Mouse (Mus musculus) G1E (cell line): Measurements from ENCODE around the gene Man2a1. TPM values are rescaled to one million over a fixed set of nuclear protein-coding genes. Genes with fewer than 3 reads are reported as not detected.

ENCODE experiments used
- ATAC-seq: 2 replicates; pipeline ENCODE4 v1.8.0; 2016; ENCODE audit warnings: mild to moderate bottlenecking; ENCODE audit not compliant: insufficient number of reproducible peaks, poor library complexity, low FRiP score, severe bottlenecking; ENCODE audit errors: extremely low read depth
- DNase-seq: peaks from one replicate; pipeline ENCODE4 v3.0.0; 2012; ENCODE audit warnings: low spot score
- H3K27me3 ChIP-seq: 2 replicates; pipeline ENCODE4 v1.6.1; 2012; ENCODE audit warnings: mild to moderate bottlenecking, low read length, inconsistent platforms; ENCODE audit not compliant: insufficient read depth
- H3K36me3 ChIP-seq: replicated peaks from 2 replicates; pipeline ENCODE3; 2012; ENCODE audit warnings: mild to moderate bottlenecking, inconsistent platforms
- H3K4me1 ChIP-seq: 2 replicates; pipeline ENCODE4 v1.6.1; 2012; ENCODE audit warnings: low read depth, low read length, inconsistent platforms, mixed read lengths; ENCODE audit not compliant: insufficient read depth
- H3K4me3 ChIP-seq: 2 replicates; pipeline ENCODE4 v1.5.1; 2012; ENCODE audit warnings: low read depth, mild to moderate bottlenecking, inconsistent platforms, low read length, moderate library complexity, mixed read lengths
- H3K9me3 ChIP-seq: replicated peaks from 2 replicates; pipeline ENCODE4 v1.6.1; 2012; ENCODE audit warnings: inconsistent platforms
- CTCF ChIP-seq: IDR thresholded peaks from 2 replicates; pipeline ENCODE4 v1.5.1; 2012; ENCODE audit warnings: low read depth, low read length, inconsistent platforms, mixed read lengths
- GATA1 ChIP-seq: IDR thresholded peaks from 2 replicates; pipeline ENCODE4 v1.6.1; 2012; ENCODE audit warnings: borderline replicate concordance, low read length, inconsistent platforms, mixed read lengths
- GATA2 ChIP-seq: IDR thresholded peaks from 2 replicates; pipeline ENCODE4 v1.6.1; 2012; ENCODE audit warnings: low read depth, low read length, inconsistent platforms, borderline replicate concordance
- POLR2AphosphoS5 ChIP-seq: IDR thresholded peaks from 2 replicates; pipeline ENCODE4 v1.6.1; 2012; ENCODE audit warnings: low read depth, low read length, inconsistent platforms; ENCODE audit not compliant: insufficient replicate concordance
- TAL1 ChIP-seq: conservative IDR thresholded peaks from 2 replicates; pipeline ENCODE4 v1.6.1; 2012; ENCODE audit warnings: low read depth, low read length, inconsistent platforms, mixed read lengths
- polyA plus RNA-seq: library from polyadenylated mRNA; stranded (reverse); fragments of >175 nt; gene quantifications from 2 replicates; pipeline ENCODE4 v1.2.3, GENCODE M21; 2012
- total RNA-seq, 2 experiments: library from RNA; stranded (forward) in 1 of 2; stranded (reverse) in 1 of 2; fragments of 200-1000 nt in 1 of 2; fragments of >200 nt in 1 of 2; fragmentation: Nextera tagmentation in 1 of 2; gene quantifications; 2 replicates each; pipeline ENCODE4 v1.2.3; 2014 to 2017

The Man2a1 gene
- total and polyA plus RNA-seq, 3 experiments, result not detected

DNA sequence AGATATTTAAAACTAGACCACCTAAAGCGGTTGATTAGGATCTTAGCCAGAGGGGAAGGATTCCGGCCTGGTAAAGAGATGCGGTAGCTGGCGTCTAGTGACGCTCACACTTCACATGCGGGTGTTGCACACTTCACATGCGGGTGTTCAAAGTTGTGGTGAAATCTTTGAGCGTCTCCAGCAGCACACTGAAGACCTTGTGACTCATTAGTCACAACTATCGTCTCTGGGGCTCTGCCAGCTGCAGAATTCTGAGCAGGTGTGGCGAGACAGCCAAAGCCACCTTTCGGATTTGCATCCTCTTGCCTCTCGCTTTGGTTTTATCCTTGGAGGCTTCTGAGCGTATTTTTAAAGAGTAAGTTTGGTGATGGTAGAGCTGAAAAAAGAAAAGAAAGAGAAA, 187.8 kb downstream of the Man2a1 start:
- H3K27me3 ChIP-seq, result no peaks in the 10 kb centered on the region
- no peaks in the 10 kb centered on the region for H3K36me3 ChIP-seq
- TF ChIP-seq TAL1 (no peak), CTCF (no peak), GATA2 (no peak), GATA1 (no peak), POLR2AphosphoS5 (no peak)
- peaks cover 38% of the 10 kb centered on the region for H3K9me3 ChIP-seq
- no peak for DNase-seq
- H3K4me1 ChIP-seq, result no peaks in the 10 kb centered on the region
- H3K4me3 ChIP-seq, result no peak overlapping the region
- ATAC-seq, result no peak

DNA sequence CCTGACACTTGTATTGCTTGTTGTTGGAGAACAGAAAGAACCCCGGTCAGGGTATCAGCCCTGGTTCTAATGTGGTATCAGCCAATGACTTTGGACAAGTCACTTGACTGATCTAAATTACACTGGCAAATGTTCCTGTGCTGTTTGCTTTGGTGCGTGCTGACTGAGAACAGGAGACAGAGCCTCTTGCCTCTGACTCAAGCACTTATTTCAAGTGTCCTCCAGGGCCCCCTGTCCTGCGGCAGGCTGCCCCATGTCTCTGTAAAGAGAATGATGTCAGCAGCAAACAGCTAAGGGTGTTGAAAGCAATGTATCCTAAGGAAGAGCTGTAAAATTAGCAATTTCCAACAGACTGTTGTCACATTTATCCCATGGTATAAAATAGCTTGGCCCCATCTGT, 188.6 kb downstream of the Man2a1 start:
- no peaks in the 10 kb centered on the region for H3K27me3 ChIP-seq
- H3K4me1 ChIP-seq, result no peaks in the 10 kb centered on the region
- peaks cover 38% of the 10 kb centered on the region for H3K9me3 ChIP-seq
- DNase-seq (no peak), ATAC-seq (no peak)
- no peaks in the 10 kb centered on the region for H3K36me3 ChIP-seq
- TF ChIP-seq TAL1 (no peak), POLR2AphosphoS5 (no peak), GATA1 (no peak), CTCF (no peak), GATA2 (no peak)
- no peak overlapping the region for H3K4me3 ChIP-seq

DNA sequence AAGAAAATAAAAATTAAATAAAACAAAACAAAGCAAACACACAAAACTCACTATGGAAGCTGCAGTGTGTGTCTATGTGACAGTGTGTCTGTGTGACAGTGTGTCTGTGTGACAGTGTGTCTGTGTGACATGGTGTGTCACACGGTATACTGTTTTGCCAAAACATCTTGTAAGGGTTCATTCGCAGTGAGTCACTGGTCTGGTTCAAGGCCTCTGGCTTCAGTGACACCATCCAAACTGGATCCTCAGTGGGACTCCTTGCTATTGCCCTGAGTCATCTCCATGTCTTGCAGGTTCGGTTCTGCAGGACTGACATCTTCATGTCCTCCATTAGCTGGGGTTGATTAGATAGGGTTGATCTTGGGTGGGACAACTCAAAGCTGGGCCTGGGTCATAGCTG, 191.5 kb downstream of the Man2a1 start:
- Histone ChIP-seq H3K36me3 (no peaks in the 10 kb centered on the region), H3K4me1 (no peaks in the 10 kb centered on the region), H3K4me3 (no peak overlapping the region), H3K27me3 (no peaks in the 10 kb centered on the region), H3K9me3 (peaks cover 32% of the 10 kb centered on the region)
- DNase-seq, result no peak
- TF ChIP-seq CTCF, result no peak
- TF ChIP-seq TAL1, result no peak
- TF ChIP-seq POLR2AphosphoS5, result no peak
- no peak for TF ChIP-seq GATA1
- no peak for TF ChIP-seq GATA2
- ATAC-seq, result no peak

DNA sequence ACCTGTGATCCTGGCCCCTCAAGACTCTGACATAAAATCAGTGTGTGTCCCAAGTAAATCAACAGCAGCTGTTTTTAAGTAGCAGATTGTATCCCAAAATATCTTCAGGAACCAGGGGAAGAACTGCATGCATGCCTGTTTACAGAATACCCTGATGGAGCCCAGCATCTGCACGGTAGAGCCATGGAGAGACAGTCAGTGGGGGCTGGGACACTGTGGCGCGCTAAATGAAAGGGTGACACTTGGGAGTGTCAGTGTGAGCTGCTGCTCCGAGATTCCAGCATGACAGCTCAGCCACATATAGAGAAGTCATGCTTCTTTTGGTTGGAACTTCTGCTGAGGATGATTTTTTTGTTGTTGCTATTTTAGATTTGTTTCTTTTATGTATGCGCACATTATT, 192.1 kb downstream of the Man2a1 start:
- Histone ChIP-seq H3K4me3 (no peak overlapping the region), H3K36me3 (no peaks in the 10 kb centered on the region), H3K9me3 (peaks cover 32% of the 10 kb centered on the region), H3K27me3 (no peaks in the 10 kb centered on the region), H3K4me1 (no peaks in the 10 kb centered on the region)
- TF ChIP-seq TAL1, result no peak
- no peak for TF ChIP-seq GATA1
- no peak for TF ChIP-seq POLR2AphosphoS5
- no peak for TF ChIP-seq GATA2
- TF ChIP-seq CTCF, result no peak
- ATAC-seq (no peak), DNase-seq (no peak)

DNA sequence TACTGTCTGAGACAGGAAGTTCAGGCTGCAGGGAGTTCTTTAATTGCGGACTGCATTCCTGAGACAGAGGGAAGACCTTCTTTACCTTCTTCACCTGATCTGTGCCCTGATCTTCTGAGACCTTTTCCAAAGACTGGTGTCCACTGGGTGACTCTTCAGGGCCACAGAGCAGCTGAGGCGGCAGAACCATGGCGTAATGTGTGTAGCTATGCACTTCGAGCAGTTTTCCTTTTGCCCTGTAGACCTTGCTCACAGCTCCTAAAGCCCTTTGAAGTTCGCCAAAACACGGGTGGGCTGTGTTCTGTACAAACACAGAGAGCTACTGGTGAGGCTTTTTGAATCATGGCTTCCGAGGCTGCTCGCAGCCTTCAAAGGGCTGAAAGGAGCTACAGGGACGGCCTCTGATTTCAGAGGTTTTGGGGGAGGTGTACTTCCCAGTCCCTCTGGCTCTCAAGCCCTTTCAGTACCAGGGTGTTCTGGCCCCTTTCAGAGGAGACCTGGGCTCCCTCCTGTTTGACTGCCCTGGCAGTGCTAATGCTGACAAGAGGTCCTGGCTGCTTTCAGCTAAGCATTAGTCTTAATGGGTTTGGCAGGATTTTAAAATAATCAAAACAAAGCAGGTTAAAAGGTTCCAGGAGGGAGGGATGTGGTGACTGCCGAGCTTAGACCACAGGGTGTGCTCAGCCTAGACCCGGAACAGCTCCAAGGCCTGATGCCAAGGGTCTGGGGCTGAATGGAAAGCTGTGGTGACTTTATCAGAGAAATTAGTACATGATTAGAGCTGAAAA, 201.8 kb downstream of the Man2a1 start:
- Histone ChIP-seq H3K27me3 (no peaks in the 10 kb centered on the region), H3K36me3 (no peaks in the 10 kb centered on the region), H3K4me3 (no peak overlapping the region), H3K9me3 (peaks cover 72% of the 10 kb centered on the region), H3K4me1 (no peaks in the 10 kb centered on the region)
- DNase-seq, result no peak
- no peak for ATAC-seq
- TF ChIP-seq TAL1 (no peak), CTCF (no peak), GATA2 (no peak), POLR2AphosphoS5 (no peak), GATA1 (no peak)

DNA sequence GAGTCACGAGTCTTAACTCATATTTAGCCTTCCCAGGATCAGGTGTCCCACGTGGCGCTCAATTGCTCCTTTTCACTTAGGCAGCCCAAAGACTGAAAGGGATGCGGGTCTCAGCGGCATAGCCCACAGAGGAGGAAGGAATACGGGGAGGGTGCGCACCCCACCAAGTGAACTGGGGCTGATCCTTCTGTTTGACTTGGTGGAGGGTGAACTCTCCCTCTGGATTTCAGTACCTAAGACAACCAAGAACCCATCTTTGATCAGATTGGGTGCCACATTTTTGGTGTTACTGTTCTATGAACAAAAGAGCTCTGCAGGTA, 202.4 kb downstream of the Man2a1 start:
- DNase-seq (no peak), ATAC-seq (no peak)
- Histone ChIP-seq H3K4me3 (no peak overlapping the region), H3K9me3 (peaks cover 68% of the 10 kb centered on the region), H3K36me3 (no peaks in the 10 kb centered on the region), H3K27me3 (no peaks in the 10 kb centered on the region), H3K4me1 (no peaks in the 10 kb centered on the region)
- TF ChIP-seq GATA2, result no peak
- TF ChIP-seq TAL1, result no peak
- no peak for TF ChIP-seq CTCF
- no peak for TF ChIP-seq GATA1
- no peak for TF ChIP-seq POLR2AphosphoS5

Other genes with a start within 250 kb of the Man2a1 start
- not detected in 2 replicates for gene 4930583I09Rik, start 235.3 kb downstream of the Man2a1 start, total RNA-seq (2014; fragmentation: Nextera tagmentation)
- gene 4930583I09Rik, start 235.3 kb downstream of the Man2a1 start, total RNA-seq (2017), result not detected in 2 replicates
- gene 4930583I09Rik, start 235.3 kb downstream of the Man2a1 start, polyA plus RNA-seq, result not detected in 2 replicates